Mouse (Mus musculus): ENCODE data around the gene Atoh1.

Gene Atoh1

DNA sequence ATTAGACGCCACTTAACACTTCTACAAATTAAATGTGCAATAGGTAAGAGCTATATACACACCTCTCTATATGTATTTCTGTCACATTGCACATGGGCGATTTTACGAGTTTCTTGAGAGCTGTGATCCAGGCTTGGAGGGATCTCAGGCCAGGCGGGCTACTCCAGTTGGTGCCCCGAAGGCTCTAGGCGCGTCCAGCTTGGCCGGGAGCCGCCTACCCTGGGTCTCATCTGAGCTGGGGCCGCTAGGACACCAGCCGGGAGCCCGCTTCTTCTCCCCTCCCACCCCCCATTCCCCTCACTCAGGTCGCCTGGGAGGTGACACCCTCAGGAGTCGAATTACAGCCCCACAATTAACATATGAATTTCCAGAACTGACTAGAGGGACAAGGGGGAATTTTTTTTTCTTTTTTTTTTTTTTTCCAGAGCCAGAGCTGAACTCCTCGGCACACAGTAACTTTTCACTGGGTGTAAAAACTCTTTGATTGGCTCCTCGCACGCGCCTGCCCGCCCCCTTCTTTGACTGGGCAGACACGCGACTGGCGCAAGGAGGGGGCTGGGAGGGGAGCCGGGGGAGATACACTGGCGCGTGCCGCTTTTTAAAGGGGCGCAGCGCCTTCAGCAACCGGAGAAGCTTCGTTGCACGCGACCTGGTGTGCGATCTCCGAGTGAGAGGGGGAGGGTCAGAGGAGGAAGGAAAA lies at the start of gene Atoh1:
Gene Atoh1 (plus strand): TSS at position 627 of the 700 bp plus-strand sequence.
- no peak for DNase-seq (ENCODE audit: low read depth, low spot score)

DNA sequence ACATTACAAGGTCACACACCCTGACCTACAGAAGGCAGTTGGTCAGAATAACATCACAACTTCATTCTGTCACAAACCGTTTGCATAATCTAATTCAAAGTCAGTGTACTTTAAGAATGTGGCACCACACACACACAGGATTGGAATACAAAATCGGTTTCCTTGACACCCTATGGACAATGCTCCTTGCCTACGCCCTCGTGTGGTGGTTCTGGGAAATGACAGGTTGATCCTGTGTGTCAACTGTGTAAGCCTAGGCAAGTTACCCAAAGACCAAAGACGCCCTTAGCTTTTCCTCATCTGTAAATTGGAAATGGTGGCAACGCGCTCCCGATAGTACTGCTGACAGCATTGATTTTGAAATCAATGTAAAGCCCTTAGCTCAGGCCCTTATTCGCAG lies 45.0 kb upstream of the Atoh1 start:
- DNase-seq (ENCODE audit: low read depth, low spot score), result peak; percentile 34

DNA sequence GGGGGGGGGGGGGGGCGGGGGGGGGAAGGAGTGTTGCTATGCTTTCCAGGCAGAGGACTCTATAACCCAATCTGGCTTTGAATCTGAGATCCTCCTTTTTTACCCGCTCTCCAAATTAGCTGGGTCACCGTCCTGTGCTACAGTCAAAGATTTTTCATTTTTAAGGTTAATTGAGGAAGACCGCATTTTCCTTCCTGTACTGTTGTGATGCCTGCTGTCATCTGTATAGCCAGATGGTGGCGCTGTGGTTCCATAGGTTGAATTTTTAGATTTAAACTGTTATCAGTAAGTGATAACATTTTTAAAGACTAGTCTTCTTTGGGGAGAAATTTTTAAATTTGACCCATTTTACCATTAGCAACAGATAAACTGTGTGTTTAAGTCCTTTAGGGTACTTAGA lies 44.0 kb upstream of the Atoh1 start:
- DNase-seq (ENCODE audit: low read depth, low spot score), result peak; percentile 32

DNA sequence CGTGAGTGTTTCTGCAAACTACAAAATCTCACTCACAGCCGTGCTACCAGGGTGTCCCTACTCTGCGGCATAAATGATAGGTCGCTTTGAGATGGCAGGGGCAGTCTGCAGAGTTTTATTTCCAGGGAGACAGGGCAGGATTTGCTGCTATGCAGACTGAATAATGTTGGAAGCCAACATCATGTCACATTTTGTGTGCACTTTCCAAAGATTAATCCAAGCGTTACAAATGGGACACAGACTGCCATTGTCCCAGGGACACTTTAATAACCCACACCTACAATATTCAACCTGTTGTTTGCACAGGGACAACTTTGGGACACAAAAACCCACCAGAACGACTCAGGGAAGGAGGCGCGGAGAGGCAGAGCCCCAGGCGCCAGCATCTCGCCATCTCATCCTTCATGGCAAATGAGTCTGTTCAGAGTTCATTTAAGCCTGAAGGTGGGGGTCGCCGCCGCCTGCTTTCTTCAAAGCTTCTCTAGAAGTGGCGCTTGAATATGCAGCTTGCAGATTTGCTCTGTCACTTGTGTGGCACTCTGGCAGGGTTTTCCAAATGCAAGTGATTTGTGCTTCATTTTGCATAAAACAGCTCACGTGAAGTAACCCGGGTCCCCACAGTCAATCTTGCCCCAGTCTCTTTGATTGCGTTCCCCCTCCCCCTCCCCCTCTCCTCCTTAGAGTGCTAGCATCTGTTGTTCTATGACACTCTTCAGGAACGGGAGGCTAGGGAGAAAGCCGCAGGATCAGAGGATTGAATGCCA lies 40.6 kb upstream of the Atoh1 start:
- DNase-seq (ENCODE audit: low read depth, low spot score), result no peak

DNA sequence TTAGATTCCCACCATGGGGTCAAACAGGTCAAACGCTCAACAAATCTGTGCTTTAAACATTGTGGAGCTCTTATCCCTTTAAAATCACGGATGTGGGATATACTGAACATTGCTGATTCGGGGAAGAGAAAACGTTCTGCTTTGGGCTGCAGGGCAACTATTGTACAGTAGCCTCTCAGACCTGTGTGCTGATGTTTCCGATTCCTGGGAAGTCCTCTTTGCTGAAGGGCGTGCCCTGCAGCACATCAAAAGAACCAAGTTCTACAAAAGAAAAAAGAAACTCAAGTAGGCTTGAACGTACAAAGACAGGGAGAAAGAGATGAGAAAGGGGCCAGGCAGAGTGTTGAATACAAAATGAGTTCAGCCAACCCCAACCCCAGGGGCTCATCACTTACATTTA lies 34.2 kb upstream of the Atoh1 start:
- no peak for DNase-seq (ENCODE audit: low read depth, low spot score)

GRCm38 (mm10) chr6:64703659-64704058 lies 25.3 kb upstream of the Atoh1 start:
- no peak for DNase-seq (ENCODE audit: low read depth, low spot score)

- DNase-seq (ENCODE audit: low read depth, low spot score), result no peak
Measured at GRCm38 (mm10) chr6:64727751-64728403, 1.0 kb upstream of the Atoh1 start.

DNA sequence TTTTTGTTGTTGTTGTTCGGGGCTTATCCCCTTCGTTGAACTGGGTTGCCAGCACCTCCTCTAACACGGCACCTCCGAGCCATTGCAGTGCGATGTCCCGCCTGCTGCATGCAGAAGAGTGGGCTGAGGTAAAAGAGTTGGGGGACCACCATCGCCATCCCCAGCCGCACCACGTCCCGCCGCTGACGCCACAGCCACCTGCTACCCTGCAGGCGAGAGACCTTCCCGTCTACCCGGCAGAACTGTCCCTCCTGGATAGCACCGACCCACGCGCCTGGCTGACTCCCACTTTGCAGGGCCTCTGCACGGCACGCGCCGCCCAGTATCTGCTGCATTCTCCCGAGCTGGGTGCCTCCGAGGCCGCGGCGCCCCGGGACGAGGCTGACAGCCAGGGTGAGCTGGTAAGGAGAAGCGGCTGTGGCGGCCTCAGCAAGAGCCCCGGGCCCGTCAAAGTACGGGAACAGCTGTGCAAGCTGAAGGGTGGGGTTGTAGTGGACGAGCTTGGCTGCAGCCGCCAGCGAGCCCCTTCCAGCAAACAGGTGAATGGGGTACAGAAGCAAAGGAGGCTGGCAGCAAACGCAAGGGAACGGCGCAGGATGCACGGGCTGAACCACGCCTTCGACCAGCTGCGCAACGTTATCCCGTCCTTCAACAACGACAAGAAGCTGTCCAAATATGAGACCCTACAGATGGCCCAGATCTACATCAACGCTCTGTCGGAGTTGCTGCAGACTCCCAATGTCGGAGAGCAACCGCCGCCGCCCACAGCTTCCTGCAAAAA lies 496 bp downstream of the Atoh1 start:
- no peak for DNase-seq (ENCODE audit: low read depth, low spot score)

DNA sequence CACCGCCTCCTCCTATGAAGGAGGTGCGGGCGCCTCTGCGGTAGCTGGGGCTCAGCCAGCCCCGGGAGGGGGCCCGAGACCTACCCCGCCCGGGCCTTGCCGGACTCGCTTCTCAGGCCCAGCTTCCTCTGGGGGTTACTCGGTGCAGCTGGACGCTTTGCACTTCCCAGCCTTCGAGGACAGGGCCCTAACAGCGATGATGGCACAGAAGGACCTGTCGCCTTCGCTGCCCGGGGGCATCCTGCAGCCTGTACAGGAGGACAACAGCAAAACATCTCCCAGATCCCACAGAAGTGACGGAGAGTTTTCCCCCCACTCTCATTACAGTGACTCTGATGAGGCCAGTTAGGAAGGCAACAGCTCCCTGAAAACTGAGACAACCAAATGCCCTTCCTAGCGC lies 1.1 kb downstream of the Atoh1 start:
- DNase-seq (ENCODE audit: low read depth, low spot score), result no peak

DNA sequence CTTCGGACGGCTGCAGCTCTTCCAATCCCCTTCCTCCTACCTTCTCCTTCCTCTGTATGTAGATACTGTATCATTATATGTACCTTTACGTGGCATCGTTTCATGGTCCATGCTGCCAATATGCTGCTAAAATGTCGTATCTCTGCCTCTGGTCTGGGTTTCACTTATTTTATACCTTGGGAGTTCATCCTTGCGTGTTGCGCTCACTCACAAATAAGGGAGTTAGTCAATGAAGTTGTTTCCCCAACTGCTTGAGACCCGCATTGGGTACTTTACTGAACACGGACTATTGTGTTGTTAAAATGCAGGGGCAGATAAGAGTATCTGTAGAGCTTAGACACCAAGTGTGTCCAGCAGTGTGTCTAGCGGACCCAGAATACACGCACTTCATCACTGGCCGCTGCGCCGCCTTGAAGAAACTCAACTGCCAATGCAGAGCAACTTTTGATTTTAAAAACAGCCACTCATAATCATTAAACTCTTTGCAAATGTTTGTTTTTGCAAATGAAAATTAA lies 1.6 kb downstream of the Atoh1 start:
- DNase-seq (ENCODE audit: low read depth, low spot score), result no peak

- no peak for DNase-seq (ENCODE audit: low read depth, low spot score)
Measured at GRCm38 (mm10) chr6:64731126-64731525, 2.2 kb downstream of the Atoh1 start.

DNA sequence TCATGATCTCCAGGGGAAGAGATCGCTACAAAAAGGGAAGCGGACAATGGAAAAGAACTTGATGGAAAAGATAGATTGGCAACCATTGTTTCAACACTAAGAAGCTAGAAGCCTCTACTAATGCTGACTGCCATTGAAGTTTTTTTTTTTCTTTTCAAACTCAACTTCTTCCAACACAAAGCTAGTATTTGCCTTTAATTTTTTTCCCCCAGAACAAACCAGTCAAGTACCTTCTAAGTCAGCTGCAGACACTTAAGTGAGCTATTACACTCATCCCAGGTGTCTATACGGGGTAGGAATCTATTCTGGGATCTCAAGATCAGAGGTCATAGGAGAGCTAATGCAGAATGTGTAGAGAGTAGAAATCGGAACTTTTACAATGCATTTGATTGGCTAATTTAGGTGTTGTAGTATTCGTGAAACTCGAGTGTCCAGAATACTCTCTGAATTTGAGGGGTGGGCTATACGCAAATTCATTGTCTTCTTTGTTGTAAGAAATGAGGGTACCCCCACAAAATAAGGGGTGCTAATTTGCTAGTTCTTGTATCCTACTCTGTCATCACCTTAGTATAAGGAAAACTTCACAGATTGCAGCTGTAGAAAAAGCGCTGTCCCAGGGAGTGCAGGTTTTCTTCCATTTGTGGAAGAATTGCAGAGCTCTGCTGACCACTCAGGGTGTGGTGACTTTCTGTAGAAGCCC lies 2.8 kb downstream of the Atoh1 start:
- no peak for DNase-seq (ENCODE audit: low read depth, low spot score)

DNA sequence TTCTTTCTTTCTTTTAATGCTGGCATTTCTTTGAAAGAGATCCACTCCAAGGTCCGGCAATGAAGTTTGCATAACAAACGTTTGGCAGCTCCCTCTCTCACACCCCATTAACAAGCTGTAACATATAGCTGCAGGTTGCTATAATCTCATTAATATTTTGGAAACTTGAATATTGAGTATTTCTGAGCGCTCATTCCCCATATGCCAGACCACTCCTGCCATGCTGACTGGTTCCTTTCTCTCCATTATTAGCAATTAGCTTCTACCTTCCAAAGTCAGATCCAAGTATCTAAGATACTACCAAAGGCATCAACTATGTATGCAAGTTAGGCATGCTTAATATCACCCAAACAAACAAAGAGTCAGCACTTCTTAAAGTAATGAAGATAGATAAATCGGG lies 4.4 kb downstream of the Atoh1 start:
- DNase-seq (ENCODE audit: low read depth, low spot score), result no peak

- no peak for DNase-seq (ENCODE audit: low read depth, low spot score)
Measured at GRCm38 (mm10) chr6:64734441-64735320, 5.8 kb downstream of the Atoh1 start.

DNA sequence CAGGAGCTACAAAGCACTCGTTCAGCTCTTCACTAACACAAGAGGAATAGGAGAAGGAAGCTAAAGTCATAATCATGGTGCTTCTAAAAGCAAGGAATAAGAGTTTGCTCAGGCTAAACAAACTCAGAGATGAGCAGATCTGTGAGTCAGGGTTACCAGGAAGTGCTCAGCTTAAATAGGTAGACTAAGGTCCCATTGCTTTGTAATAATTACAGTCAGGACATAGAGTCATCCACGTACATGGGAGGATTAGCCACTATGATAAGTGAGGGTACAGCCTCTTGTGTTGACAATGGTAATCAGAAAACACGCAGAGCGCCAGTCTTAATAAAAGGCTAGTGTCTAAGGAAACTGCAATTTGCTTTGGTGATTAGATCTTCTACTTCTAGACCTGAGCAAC lies 7.4 kb downstream of the Atoh1 start:
- DNase-seq (ENCODE audit: low read depth, low spot score), result no peak

GRCm38 (mm10) chr6:64742915-64743489 lies 14.1 kb downstream of the Atoh1 start:
- DNase-seq (ENCODE audit: low read depth, low spot score), result no peak

DNA sequence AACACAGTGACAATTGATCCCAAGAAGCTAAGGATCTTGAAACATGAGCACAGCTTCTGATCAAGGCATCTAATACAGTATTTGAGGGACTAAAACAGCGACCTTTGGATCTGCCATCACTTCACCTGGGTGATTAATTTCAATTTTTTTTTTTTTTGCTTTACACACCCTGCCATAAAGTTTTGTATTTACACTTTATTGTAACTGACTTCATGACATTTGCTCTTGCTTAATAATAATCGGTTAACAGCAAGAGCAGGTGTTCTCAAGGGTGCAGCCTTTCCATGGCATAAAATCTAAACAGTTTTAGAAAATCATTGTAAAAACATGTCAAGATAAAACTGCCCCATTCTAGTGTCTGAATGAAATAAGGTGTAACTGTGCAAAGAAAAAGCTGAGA lies 25.6 kb downstream of the Atoh1 start:
- no peak for DNase-seq (ENCODE audit: low read depth, low spot score)

GRCm38 (mm10) chr6:64763901-64764300 lies 35.0 kb downstream of the Atoh1 start:
- no peak for DNase-seq (ENCODE audit: low read depth, low spot score)

DNA sequence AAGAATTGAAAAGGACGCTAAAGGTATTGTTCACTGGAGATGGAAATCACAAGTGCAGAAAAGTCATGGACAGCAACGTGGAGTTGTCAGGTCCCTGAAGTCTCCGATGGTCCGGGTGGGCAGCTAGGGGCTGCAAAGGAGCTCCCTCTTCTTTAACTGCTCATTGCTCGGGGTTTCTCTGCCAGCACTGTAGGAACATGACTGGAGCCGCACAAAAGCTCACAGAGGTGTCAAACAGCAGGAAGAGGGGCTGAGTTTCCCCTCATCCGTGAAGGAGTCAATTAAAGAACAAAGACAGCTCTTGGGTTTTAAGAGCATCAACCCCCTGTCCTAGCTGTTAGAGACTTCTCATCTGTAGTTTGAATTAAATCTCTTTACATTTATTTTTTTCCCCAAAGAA lies 44.5 kb downstream of the Atoh1 start:
- no peak for DNase-seq (ENCODE audit: low read depth, low spot score)
